Mouse (Mus musculus): ENCODE results near the gene Sp9. TPM values are rescaled to one million over a fixed set of nuclear protein-coding genes. Genes with fewer than 3 reads are reported as not detected.

Gene Sp9
- polyA plus RNA-seq, 1 experiment = 2.3 TPM

DNA sequence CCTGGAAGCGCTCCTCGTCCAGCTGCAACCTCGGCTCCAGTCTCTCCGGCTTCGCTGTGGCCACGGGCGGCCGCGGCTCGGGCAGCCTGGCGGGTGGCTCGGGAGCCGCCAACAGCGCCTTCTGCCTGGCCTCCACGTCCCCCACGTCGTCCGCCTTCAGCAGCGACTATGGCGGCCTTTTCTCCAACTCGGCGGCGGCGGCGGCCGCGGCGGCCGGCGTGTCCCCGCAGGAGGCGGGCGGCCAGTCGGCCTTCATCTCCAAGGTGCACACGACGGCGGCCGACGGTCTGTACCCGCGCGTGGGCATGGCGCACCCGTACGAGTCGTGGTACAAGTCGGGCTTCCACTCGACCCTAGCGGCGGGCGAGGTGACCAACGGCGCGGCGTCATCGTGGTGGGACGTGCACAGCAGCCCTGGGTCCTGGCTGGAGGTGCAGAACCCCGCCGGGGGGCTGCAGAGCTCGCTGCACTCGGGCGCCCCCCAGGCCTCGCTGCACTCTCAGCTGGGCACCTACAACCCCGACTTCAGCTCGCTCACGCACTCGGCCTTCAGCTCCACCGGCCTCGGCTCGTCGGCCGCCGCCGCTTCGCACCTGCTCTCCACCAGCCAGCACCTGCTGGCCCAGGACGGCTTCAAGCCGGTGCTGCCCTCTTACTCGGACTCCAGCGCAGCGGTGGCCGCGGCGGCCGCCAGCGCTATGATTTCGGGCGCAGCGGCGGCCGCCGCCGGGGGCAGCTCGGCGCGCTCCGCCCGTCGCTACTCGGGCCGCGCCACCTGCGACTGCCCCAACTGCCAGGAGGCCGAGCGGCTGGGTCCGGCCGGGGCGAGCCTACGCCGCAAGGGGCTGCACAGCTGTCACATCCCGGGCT is 1.8 kb downstream of the Sp9 start:
- Histone ChIP-seq H3K4me1 (ENCODE audit: control insufficient read depth, insufficient read depth, low read length) (no peaks in the 10 kb centered on the region), H3K27ac (ENCODE audit: insufficient read depth, low read length) (no peak overlapping the region), H3K4me3 (ENCODE audit: insufficient read depth, low read length) (peak overlapping the region; percentile 27; the same call in 1 of the 2 replicates)
- TF ChIP-seq POLR2A (IDR thresholded peaks at IDR 0.05; ENCODE audit: extremely low read depth, insufficient read depth, low read length) (no peak), CTCF (IDR thresholded peaks at IDR 0.05; ENCODE audit: extremely low read depth, insufficient read depth, low read length) (no peak)

DNA sequence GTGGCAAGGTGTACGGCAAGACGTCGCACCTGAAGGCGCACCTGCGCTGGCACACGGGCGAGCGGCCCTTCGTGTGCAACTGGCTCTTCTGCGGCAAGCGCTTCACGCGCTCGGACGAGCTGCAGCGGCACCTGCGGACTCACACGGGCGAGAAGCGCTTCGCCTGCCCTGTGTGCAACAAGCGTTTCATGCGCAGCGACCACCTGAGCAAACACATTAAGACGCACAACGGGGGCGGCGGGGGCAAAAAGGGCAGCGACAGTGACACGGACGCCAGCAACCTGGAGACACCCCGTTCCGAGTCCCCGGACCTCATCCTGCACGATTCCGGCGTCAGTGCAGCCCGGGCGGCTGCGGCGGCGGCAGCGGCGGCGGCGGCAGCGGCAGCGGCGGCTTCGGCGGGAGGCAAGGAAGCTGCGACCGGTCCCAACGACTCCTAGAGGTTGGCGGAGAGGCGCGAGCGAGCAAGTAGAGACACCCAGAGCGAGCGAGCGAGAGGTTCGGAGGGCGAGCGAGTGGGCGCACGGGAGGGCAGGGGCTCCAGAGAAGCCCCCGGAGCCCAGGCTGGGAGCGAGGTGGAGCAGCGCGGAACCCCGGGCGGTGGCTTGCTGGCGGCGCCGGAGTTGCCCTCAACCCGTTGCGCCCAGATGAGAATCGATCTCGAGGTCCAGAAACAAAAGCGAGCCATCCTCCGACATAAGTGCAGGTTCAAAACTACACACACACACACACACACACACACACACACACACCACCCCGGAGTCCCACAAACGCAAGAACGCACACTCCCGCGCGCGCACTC is 2.6 kb downstream of the Sp9 start:
- H3K4me1 ChIP-seq (ENCODE audit: control insufficient read depth, insufficient read depth, low read length) = no peaks in the 10 kb centered on the region
- H3K27ac ChIP-seq (ENCODE audit: insufficient read depth, low read length) = no peak overlapping the region; the same call in 1 of the 2 replicates
- H3K4me3 ChIP-seq (ENCODE audit: insufficient read depth, low read length) = peak overlapping the region; percentile 21; the same call in 1 of the 2 replicates
- TF ChIP-seq POLR2A (IDR thresholded peaks at IDR 0.05; ENCODE audit: extremely low read depth, insufficient read depth, low read length) = no peak
- TF ChIP-seq CTCF (IDR thresholded peaks at IDR 0.05; ENCODE audit: extremely low read depth, insufficient read depth, low read length) = no peak

DNA sequence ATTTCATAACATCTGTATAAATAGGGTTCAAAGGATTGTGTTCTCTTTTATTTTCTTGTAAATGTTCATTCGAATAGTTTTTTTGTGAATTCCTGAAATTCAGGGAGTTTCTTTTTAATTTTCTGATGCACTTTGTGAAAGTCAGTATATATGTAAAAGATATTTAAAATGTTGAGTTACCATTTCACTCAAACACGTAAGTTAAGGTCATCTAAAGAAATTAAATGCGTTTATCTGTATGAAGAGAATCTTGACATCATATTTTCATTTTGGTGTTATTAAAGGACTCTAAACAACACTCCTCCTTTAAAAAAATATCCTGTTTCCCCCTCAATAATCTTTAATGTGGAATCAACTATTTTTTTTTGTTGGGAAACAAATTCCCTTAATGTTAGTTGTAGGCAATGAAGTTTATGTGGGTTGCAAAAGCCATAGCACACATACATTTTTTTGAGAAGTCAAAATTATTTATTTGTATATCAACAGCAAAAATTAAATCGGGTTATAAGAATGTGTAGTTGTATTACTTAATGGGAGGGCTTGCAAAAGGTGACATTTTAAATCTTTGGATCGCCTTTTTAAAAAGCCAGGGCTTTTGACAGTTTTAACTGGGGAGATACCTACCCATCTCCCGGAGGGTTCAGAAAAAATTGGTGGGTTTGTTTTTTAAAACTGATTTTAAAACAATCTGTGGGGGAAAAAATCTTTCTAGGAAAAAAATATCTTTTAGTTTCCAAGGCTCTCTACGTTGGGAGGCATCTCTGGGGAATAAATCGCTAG is 3.7 kb downstream of the Sp9 start:
- H3K4me3 ChIP-seq (ENCODE audit: insufficient read depth, low read length) = no peak overlapping the region
- H3K27ac ChIP-seq (ENCODE audit: insufficient read depth, low read length) = no peak overlapping the region
- no peak for TF ChIP-seq POLR2A (IDR thresholded peaks at IDR 0.05; ENCODE audit: extremely low read depth, insufficient read depth, low read length)
- no peak for TF ChIP-seq CTCF (IDR thresholded peaks at IDR 0.05; ENCODE audit: extremely low read depth, insufficient read depth, low read length)
- no peaks in the 10 kb centered on the region for H3K4me1 ChIP-seq (ENCODE audit: control insufficient read depth, insufficient read depth, low read length)

DNA sequence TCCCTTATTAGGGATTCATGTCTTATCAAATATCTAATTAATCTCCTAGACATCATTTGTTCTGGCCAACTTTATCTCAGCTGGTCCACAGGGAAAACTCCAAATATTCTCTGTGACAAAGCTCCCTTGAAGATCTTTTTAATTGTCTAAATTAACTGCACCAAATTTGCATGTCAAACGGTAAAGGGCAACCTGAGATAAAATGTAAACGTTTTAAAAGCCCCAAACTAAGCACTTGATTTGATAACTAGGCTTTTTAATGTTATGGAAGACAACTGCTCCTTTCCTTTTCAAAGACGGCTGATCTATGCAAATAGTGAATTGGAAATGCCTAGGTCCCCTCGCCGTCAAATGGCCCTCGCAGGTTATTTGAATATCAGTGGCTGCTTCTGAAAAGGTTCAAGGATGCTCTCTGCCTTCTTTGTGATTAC is 4.4 kb downstream of the Sp9 start:
- Histone ChIP-seq H3K27ac (ENCODE audit: insufficient read depth, low read length) (no peak overlapping the region), H3K4me3 (ENCODE audit: insufficient read depth, low read length) (no peak overlapping the region), H3K4me1 (ENCODE audit: control insufficient read depth, insufficient read depth, low read length) (no peaks in the 10 kb centered on the region)
- no peak for TF ChIP-seq POLR2A (IDR thresholded peaks at IDR 0.05; ENCODE audit: extremely low read depth, insufficient read depth, low read length)
- TF ChIP-seq CTCF (IDR thresholded peaks at IDR 0.05; ENCODE audit: extremely low read depth, insufficient read depth, low read length) = no peak

DNA sequence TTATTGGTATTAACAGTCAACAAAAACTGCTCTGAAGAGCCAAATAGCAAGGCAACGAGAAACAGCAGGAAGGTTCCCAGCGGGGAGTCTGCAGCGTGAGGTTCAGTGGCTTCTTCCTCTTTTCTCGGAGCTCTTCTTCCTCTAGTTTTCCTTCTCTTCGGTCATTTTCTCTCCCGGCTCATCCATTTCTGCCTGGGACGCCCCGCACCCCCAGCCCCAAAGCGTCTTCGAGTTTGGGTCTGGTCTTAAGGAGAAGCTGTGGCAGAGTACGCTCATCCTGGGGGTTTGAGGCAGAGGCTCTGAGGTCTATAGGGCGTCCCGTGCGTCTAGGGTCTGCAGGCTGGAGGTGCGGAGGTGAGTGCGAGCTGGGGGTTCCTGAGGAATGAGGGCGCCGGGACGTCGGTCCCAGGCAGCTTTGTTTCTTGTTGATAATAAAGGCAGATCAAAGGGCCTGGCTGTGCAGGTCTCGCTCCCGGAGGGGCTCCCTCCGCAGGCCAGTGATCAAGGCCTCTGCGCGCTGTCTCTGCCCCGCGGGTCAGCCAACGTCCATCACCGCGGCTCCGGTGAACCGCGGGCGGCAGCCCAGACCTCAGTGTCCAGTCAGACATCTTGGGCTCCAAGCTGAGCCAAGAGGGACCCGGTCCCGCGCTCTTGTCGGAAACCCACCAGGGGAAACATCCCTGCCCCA is 5.4 kb downstream of the Sp9 start:
- no peak overlapping the region for H3K27ac ChIP-seq (ENCODE audit: insufficient read depth, low read length)
- TF ChIP-seq POLR2A (IDR thresholded peaks at IDR 0.05; ENCODE audit: extremely low read depth, insufficient read depth, low read length) = no peak
- TF ChIP-seq CTCF (IDR thresholded peaks at IDR 0.05; ENCODE audit: extremely low read depth, insufficient read depth, low read length) = no peak
- peak overlapping the region; percentile 24 for H3K4me3 ChIP-seq (ENCODE audit: insufficient read depth, low read length)
- no peaks in the 10 kb centered on the region for H3K4me1 ChIP-seq (ENCODE audit: control insufficient read depth, insufficient read depth, low read length)

DNA sequence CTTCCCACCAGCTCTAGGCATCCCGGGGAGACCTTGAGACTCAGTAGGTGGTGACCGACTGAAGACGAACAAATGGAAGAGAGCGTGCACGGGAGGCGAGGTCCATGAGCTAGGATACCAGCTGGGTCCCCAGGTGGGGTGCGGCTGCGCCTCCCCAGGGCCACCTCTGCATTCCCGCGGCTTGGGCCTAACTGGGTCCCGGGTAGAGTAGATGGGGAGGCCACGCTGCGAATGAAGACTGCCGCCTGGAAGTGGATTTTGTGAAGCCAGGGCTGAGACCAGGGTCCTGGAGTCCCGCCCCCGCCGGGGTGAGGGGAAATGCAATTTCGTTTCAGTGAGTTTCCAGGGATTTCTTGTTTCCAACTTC is 6.0 kb downstream of the Sp9 start:
- TF ChIP-seq CTCF (IDR thresholded peaks at IDR 0.05; ENCODE audit: extremely low read depth, insufficient read depth, low read length) (no peak), POLR2A (IDR thresholded peaks at IDR 0.05; ENCODE audit: extremely low read depth, insufficient read depth, low read length) (no peak)
- peak overlapping the region; percentile 24; the same call in 1 of the 2 replicates for H3K4me3 ChIP-seq (ENCODE audit: insufficient read depth, low read length)
- H3K4me1 ChIP-seq (ENCODE audit: control insufficient read depth, insufficient read depth, low read length) = no peaks in the 10 kb centered on the region
- H3K27ac ChIP-seq (ENCODE audit: insufficient read depth, low read length) = no peak overlapping the region

DNA sequence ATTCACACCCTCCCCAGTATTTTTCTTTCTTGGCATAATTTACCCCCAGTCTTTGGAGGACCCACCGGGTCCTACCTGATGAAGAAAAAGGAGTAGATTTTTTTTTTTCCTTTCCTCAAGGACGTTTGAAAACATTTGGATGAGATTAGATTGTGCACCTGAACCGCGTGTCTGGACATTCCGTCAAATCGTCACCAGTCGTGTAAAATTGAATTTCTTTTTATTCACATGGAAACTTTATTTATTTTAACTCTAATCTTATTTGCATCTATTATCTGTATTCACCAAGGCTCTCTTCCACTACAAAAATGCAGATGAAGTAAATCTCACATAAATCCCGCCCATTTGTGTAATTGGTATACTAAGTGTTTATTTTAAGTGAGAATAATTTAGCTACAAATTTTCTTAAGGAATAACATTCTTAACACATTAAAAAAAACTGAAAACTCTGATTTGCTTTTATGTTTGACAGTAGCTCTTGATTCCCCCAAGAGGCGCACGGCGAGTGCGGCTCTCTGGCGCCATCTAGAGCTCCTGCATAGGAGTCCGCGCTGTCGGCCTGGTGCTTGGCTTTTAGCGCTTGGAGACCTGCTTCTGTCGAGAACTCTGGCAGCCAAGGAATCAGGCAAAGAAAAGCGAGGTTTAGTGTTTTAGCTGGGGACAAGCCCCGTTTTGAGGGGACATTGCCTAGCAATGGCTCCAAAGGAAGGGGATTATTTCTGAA is 6.6 kb downstream of the Sp9 start:
- TF ChIP-seq POLR2A (IDR thresholded peaks at IDR 0.05; ENCODE audit: extremely low read depth, insufficient read depth, low read length) (no peak), CTCF (IDR thresholded peaks at IDR 0.05; ENCODE audit: extremely low read depth, insufficient read depth, low read length) (peak; percentile 78)
- no peak overlapping the region; the same call in 1 of the 2 replicates for H3K4me3 ChIP-seq (ENCODE audit: insufficient read depth, low read length)
- no peaks in the 10 kb centered on the region for H3K4me1 ChIP-seq (ENCODE audit: control insufficient read depth, insufficient read depth, low read length)
- no peak overlapping the region for H3K27ac ChIP-seq (ENCODE audit: insufficient read depth, low read length)

DNA sequence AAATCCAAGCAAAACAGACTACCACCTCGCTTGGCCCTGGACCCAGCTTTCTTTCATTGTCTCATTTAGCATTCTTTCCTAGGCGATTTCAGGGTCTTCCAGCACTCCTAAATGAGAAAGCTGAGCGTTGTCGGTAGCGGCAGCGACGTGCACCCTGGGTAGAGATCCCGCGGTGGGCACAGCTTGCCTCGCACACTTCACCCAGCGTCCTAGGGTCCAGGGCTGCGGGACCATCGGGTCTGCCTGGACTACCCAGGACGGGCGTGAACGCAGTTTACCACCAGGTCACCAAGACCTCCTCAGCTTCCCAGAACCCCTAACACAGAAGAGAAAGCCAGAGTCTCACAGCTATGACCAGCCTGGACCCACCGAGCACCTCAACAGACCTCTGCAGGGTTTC is 7.1 kb downstream of the Sp9 start:
- H3K27ac ChIP-seq (ENCODE audit: insufficient read depth, low read length) = no peak overlapping the region
- H3K4me1 ChIP-seq (ENCODE audit: control insufficient read depth, insufficient read depth, low read length) = no peaks in the 10 kb centered on the region
- no peak overlapping the region for H3K4me3 ChIP-seq (ENCODE audit: insufficient read depth, low read length)
- TF ChIP-seq CTCF (IDR thresholded peaks at IDR 0.05; ENCODE audit: extremely low read depth, insufficient read depth, low read length) (no peak), POLR2A (IDR thresholded peaks at IDR 0.05; ENCODE audit: extremely low read depth, insufficient read depth, low read length) (no peak)
